Mouse (Mus musculus): ENCODE measurements around the gene Gpr61. TPM values are rescaled to one million over a fixed set of nuclear protein-coding genes. Genes with fewer than 3 reads are reported as not detected.

Gpr61 gene
- not detected in 2 replicates for polyA plus RNA-seq (2012; rRNA removed)

GRCm38 (mm10) chr3:108154656-108155055 lies at the start of gene Gpr61:
Gene Gpr61, minus strand, starts transcription at chr3:108154882.

GRCm38 (mm10) chr3:108200329-108201323 lies 45.9 kb upstream of the Gpr61 start, which contains the start of gene Cyb561d1:
Gene Cyb561d1, minus strand, starts transcription at chr3:108201212.

DNA sequence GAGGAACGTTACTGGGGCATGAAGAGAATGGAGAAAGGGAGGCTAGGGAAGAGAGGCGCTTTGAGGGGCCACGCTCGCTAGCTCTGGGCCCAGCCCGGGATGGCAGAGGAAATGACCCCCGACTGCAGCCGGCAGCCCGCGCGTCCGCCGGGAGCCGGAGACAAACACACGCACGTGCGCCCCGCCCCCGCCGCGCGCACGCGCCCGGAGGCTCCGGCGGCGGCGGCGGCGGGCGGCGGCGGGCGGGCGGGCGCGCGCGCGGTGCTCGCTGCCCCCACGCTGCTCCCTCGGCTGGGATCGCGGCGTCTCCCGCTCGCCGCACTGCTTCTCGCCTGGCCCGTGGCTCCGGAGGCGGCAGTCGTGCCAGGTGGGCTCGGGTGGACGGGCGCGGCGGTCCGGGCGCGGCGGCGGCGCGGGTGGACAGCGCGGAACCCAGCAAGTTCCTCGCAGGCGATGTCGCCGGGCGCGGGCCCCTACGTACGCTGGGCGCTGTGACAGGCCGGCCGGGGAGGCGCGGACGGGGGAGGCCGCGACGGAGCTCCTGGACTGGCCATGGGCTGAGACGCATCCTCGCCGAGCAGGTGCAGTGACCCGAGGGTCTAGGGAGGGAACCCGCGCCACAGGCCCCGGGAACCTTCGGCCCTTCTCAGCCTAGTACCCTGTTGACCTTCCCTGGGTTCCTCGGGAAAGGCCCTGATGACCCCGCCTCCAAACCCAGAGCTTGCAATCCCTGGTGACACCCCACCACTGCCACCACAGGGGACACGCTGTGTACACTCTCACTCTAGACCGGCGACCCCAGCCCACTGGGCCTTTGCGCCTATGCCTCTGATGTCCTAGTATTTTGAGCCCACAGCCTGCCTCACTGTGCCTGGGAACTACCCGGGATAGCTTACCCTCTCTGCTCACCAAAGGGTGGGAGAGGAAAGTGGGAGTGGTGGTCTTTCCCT lies 31.7 kb upstream of the Gpr61 start, which contains the start of gene Amigo1:
Amigo1 (plus strand) TSS at position 238 of the 950 bp plus-strand sequence.

GRCm38 (mm10) chr3:108145534-108146445 lies 8.9 kb downstream of the Gpr61 start, which contains the start of gene Gnai3:
Gene Gnai3, minus strand, starts transcription at chr3:108146146.

Other genes starting within 250 kb of the Gpr61 start
- 14.9 and 16.7 TPM in 2 replicates for gene Gstm7, start 223.1 kb downstream of the Gpr61 start, polyA plus RNA-seq (2012; rRNA removed)
- gene Gstm6, start 211.1 kb downstream of the Gpr61 start, polyA plus RNA-seq (2012; rRNA removed), result 4.7 and 6.2 TPM in 2 replicates
- 2.9 and 4.7 TPM in 2 replicates for gene Gstm3, start 185.6 kb downstream of the Gpr61 start, polyA plus RNA-seq (2012; rRNA removed)
- gene Gstm2, start 168.4 kb downstream of the Gpr61 start, polyA plus RNA-seq (2012; rRNA removed), result 3.4 TPM in 2 replicates
- gene Gstm1, start 136.9 kb downstream of the Gpr61 start, polyA plus RNA-seq (2012; rRNA removed), result 111 and 127 TPM in 2 replicates
- 10.1 and 11.9 TPM in 2 replicates for gene Gstm4, start 110.0 kb downstream of the Gpr61 start, polyA plus RNA-seq (2012; rRNA removed)
- 44.0 and 51.2 TPM in 2 replicates for gene Ampd2, start 68.2 kb downstream of the Gpr61 start, polyA plus RNA-seq (2012; rRNA removed)
- 0.95 and 1.4 TPM in 2 replicates for gene Gnat2, start 62.1 kb downstream of the Gpr61 start, polyA plus RNA-seq (2012; rRNA removed)
- gene Gnai3, start 8.7 kb downstream of the Gpr61 start, polyA plus RNA-seq (2012; rRNA removed), result 30.2 and 35.7 TPM in 2 replicates
- 0.35 and 0.41 TPM in 2 replicates for gene Amigo1, start 31.5 kb upstream of the Gpr61 start, polyA plus RNA-seq (2012; rRNA removed)
- gene Cyb561d1, start 46.3 kb upstream of the Gpr61 start, polyA plus RNA-seq (2012; rRNA removed), result 1.5 and 1.9 TPM in 2 replicates
- gene Atxn7l2, start 56.1 kb upstream of the Gpr61 start, polyA plus RNA-seq (2012; rRNA removed), result 1.9 and 2.1 TPM in 2 replicates
- 0.03 and 0.07 TPM in 2 replicates for gene Sypl2, start 71.8 kb upstream of the Gpr61 start, polyA plus RNA-seq (2012; rRNA removed)
- gene Psma5, start 102.0 kb upstream of the Gpr61 start, polyA plus RNA-seq (2012; rRNA removed), result 97.2 and 113 TPM in 2 replicates
- gene Sort1, start 129.2 kb upstream of the Gpr61 start, polyA plus RNA-seq (2012; rRNA removed), result 3.5 and 4.0 TPM in 2 replicates
- 0.16 and 0.25 TPM in 2 replicates for gene Mybphl, start 210.0 kb upstream of the Gpr61 start, polyA plus RNA-seq (2012; rRNA removed)
- 20.7 and 20.8 TPM in 2 replicates for gene Psrc1, start 229.0 kb upstream of the Gpr61 start, polyA plus RNA-seq (2012; rRNA removed)

Data from liver, embryonic 14 days (tissue).